Mouse (Mus musculus) hematopoietic stem cell, adult 5-6 weeks (primary cell): Measurements from ENCODE around the gene Gm14597. TPM values are rescaled to one million over a fixed set of nuclear protein-coding genes. Genes with fewer than 3 reads are reported as not detected.

Experiments
- total RNA-seq: library from RNA; stranded (forward); fragments of 172-1452, 232-1000 nt; gene quantifications from 2 replicates; pipeline ENCODE4 v1.2.3, GENCODE M21; 2017

Gene Gm14597
- total RNA-seq, 1 experiment from 2014 or later = not detected

Other genes starting within 250 kb of the Gm14597 start
- gene Mospd1, start 238.5 kb downstream of the Gm14597 start, total RNA-seq = 21.0 and 23.7 TPM in 2 replicates
- not detected in 2 replicates for gene Etd, start 174.1 kb downstream of the Gm14597 start, total RNA-seq
- 1.7 and 9.7 TPM in 2 replicates for gene Rtl8c, start 947 bp downstream of the Gm14597 start, total RNA-seq
- 5.9 and 14.4 TPM in 2 replicates for gene Rtl8a, start 34.7 kb upstream of the Gm14597 start, total RNA-seq
- 5.0 and 6.6 TPM in 2 replicates for gene Rtl8b, start 61.4 kb upstream of the Gm14597 start, total RNA-seq
- not detected in 2 replicates for gene 4930502E18Rik, start 115.8 kb upstream of the Gm14597 start, total RNA-seq
- gene 1700013H16Rik, start 148.9 kb upstream of the Gm14597 start, total RNA-seq = not detected in 2 replicates
- gene Zfp36l3, start 167.4 kb upstream of the Gm14597 start, total RNA-seq = not detected in 2 replicates
- 1.4 and 3.0 TPM in 2 replicates for gene Xlr, start 188.7 kb upstream of the Gm14597 start, total RNA-seq